Mouse (Mus musculus) B cell, adult 62 days (primary cell): ENCODE data around the gene Ms4a5. TPM values are rescaled to one million over a fixed set of nuclear protein-coding genes. Genes with fewer than 3 reads are reported as not detected.

Experiments used
- total RNA-seq: library from RNA; stranded (reverse); gene quantifications from 4 replicates; pipeline ENCODE4 v1.2.4, GENCODE M21; 2023

The Ms4a5 gene
- total RNA-seq = not detected in 4 replicates

DNA sequence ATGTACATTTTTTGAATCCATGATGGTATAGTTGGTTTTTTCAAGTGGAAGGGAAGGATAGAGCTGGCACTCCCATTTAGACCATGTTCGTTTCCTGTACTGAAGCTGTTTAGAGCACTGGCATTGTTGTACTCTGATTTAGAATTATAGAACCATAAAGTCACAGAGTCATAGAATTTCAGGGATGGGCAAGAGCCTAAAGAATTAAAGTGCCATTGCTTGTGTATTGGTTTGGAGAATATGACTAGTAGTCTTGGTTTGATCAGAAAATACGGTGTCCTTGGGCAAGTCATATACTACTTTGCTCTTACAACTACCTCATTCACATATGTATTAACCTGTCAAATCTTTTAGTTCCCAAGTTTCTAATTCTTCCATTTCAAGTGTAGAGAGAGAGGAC, at the start of gene Ms4a5:
TSS of gene Ms4a5 (minus strand) at position 101 of the 400 bp plus-strand sequence.

DNA sequence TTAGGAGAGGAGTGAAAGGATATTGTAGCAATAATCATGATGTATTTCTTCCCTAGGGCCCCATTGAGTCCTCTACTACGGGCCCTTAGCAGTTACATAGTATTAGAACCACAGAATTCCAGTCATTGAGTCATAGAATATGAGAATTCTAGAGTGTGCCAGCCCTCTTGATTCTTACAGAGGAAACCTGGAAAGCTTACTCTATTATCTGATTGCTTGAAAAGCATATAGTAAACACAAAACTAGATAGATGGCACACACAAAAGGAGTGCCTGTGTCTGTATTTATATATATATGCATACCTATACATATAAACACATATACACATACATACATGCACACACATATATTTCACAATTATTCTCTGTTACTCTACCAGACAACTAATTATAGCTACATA, 30.7 kb upstream of the Ms4a5 start, which contains the start of gene Ms4a14:
TSS of gene Ms4a14 (minus strand) at position 101 of the 400 bp plus-strand sequence.

DNA sequence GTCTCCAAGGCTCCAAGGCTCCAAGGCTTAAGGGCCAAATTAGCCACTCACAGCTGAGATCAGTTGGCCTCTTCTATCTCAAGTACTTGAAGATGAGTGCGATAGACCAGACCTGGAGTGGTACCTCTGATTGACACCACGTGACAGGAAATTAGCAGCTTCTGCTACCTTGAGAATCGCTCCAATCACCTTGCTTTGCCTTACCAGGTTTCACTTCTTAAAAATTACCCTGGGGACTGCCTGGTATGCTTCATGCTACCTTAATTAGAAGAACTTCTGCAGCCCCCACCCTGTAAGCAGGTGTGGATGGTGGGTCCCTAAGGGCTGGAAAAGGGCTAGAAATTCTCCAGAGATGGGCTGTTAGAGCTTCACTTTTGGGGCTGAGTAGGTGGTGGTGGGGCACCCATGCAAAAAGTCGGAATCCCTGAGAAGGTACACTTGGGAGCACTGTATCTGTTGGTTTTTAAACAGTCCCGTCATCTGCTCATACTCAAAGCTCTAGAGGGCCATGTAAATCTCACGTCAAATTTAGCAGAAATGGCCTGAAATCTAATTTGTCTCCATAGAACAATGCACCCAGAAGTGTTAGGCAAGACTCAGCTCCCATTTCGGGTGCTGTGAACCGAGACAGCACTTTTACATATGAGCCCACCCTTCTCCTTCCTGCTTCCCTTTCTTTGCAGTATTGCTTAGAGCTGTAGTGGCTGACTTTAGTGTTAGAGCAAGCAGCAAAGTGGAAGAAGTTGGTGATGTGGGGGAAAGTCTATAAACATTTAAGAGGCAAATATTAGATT, 17.4 kb downstream of the Ms4a5 start, which contains the start of gene Ms4a1:
TSS of gene Ms4a1 (minus strand) at position 190 of the 794 bp plus-strand sequence.

DNA sequence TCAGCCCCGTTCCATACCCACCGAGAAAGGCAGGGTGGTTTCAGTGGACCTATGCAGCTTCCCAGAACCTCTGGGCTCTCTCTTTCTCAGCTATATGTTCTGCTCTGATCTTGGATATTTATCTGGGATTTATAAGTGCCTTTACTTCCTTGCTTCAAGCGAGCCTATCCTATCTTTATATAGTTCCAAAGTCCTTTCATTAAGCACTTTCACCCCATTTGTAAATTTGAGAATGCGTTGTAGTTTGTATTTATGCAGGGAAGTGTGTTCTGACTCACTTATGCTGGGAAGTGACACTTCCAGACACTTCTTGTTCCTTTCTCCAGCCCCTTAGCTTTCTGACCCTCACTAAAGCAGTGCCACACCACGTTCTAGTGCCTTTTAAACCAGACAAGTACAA, 51.3 kb downstream of the Ms4a5 start, which contains the start of gene Ms4a12:
TSS of gene Ms4a12 (minus strand) at position 101 of the 400 bp plus-strand sequence.

Other genes with a start within 250 kb of the Ms4a5 start
- gene Ms4a8a, start 202.8 kb downstream of the Ms4a5 start, total RNA-seq = 0.75 to 0.85 TPM in 2 of 4 replicates, not detected in the others
- 0.21 TPM in 1 of 4 replicates, not detected in the others for gene 1700017D01Rik, start 153.0 kb downstream of the Ms4a5 start, total RNA-seq
- gene 1700025F22Rik, start 118.6 kb downstream of the Ms4a5 start, total RNA-seq = not detected in 4 replicates
- not detected in 4 replicates for gene Ms4a13, start 87.1 kb downstream of the Ms4a5 start, total RNA-seq
- 0.55 to 1.2 TPM (median 0.81 TPM) in 4 replicates for gene Ms4a12, start 51.4 kb downstream of the Ms4a5 start, total RNA-seq
- 679 to 695 TPM (median 691 TPM) in 4 replicates for gene Ms4a1, start 17.6 kb downstream of the Ms4a5 start, total RNA-seq
- 0.54 to 1.1 TPM (median 0.64 TPM) in 4 replicates for gene Ms4a14, start 30.6 kb upstream of the Ms4a5 start, total RNA-seq
- 1.8 to 2.7 TPM (median 2.3 TPM) in 4 replicates for gene Ms4a7, start 52.3 kb upstream of the Ms4a5 start, total RNA-seq
- gene Ms4a4a, start 91.7 kb upstream of the Ms4a5 start, total RNA-seq = 1.0 to 1.5 TPM (median 1.2 TPM) in 4 replicates
- 170 to 195 TPM (median 183 TPM) in 4 replicates for gene Ms4a4c, start 120.9 kb upstream of the Ms4a5 start, total RNA-seq
- gene Ms4a4b, start 159.7 kb upstream of the Ms4a5 start, total RNA-seq = 16.3 to 21.1 TPM (median 18.4 TPM) in 4 replicates
- gene Ms4a6c, start 185.5 kb upstream of the Ms4a5 start, total RNA-seq = 15.3 to 23.6 TPM (median 17.7 TPM) in 4 replicates
- gene Gm8369, start 202.1 kb upstream of the Ms4a5 start, total RNA-seq = 187 to 210 TPM (median 201 TPM) in 4 replicates
- 70.8 to 89.5 TPM (median 81.5 TPM) in 4 replicates for gene Ms4a6b, start 232.6 kb upstream of the Ms4a5 start, total RNA-seq